Comparison of ENCODE assay signal across 19 mouse cellular contexts in the genomic region with DNA sequence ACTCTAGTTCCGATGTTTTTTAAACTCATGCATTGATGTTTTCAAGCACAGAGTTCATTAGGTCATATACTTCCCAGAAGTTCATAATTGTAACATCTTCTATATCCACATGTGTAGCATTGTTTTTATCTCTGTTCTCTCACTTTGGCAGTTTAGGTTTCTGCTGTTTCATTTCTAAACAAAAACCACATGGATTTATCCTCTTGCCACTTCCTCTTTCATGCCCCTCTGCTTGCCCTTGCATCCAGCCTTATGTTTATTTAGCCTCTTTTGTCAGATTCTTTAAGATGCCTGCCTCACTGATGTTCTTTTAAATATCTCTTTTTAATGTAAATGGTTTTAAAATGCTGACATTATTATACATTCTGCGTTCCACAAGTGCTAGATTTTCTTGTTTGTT.
DNase-seq lines count a peak whose midpoint lies in the region; ATAC-seq lines count a peak whose summit lies in the region.
"Had no signal": no experiment of that assay in that cellular context is flagged by ENCODE, and none has a peak within 500 bp of the region (broad histone marks: within the 10 kb centered on the region; RNA-seq: fewer than 3 reads in every experiment).

No protein-coding gene starts in this region.

- peak; percentile 91 for ATAC-seq in common myeloid progenitor, adult 5-6 weeks (replicated peaks; ENCODE audit: low read depth, poor library complexity, severe bottlenecking)
- ATAC-seq in hematopoietic stem cell, adult 5-6 weeks (replicated peaks in 1 of 2; ENCODE audit: insufficient read depth in 1 of 2, low FRiP score in 2 of 2, low TSS enrichment in 1 of 2, low read depth in 1 of 2, poor library complexity in 2 of 2, severe bottlenecking in 2 of 2), result peak; percentile 39 to 56; a peak in 3 of 4 replicates
- ATAC-seq in megakaryocyte progenitor cell, adult 5-6 weeks (replicated peaks; ENCODE audit: poor library complexity), result peak; percentile 91
- ATAC-seq in megakaryocyte-erythroid progenitor cell, adult 5-6 weeks (replicated peaks; ENCODE audit: low FRiP score, low TSS enrichment, poor library complexity, severe bottlenecking), result no peak
- ATAC-seq: activated CD4-positive, CD25-positive, alpha-beta regulatory T cell, adult 4 months; forebrain, embryonic 13.5 days; forebrain, embryonic 15.5 days; forebrain, postnatal 0 days; Patski had no signal

- DNase-seq in urinary bladder, adult 18-20 months (ENCODE audit: low spot score in 2 of 2), result no peak
- no peak for DNase-seq in adrenal gland, postnatal 25 days
- DNase-seq: adrenal gland, adult 8-10 months; adrenal gland, postnatal 14 days; cerebellum, adult 11 months; cerebellum, adult 18-20 months; cerebellum, adult 8-10 months; cerebellum, adult 9-11 months; cerebellum, postnatal 14 days; cerebellum, postnatal 36 days; forebrain, postnatal 0 days had no signal
